Mouse (Mus musculus): ENCODE results near the gene Actg2.

Gene Actg2

DNA sequence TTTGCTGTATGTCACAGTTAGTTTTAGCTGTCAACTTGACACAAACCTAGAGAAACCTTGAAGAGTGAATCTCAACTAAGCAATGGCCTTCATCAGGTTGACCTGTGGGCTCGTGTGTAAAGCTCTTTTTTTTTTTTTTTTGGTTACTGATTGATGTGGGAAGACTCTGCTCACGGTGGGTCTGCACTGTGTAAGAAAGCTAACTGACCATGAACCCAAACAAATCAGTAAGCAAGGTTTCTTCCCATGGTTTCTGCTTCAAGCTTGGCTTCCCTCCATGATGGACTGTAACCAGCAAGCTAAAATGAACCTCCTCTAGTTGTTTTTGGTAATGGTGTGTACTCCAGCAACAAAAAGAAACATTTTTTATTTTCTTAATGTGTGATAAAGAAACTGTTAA is 56.9 kb downstream of the Actg2 start:
- in situ Hi-C loops (cut with MseI, MboI) = no loop called here

GRCm38 (mm10) chr6:83478628-83479027 is 57.4 kb downstream of the Actg2 start:
- in situ Hi-C loops (cut with MseI, MboI) = no loop called here

DNA sequence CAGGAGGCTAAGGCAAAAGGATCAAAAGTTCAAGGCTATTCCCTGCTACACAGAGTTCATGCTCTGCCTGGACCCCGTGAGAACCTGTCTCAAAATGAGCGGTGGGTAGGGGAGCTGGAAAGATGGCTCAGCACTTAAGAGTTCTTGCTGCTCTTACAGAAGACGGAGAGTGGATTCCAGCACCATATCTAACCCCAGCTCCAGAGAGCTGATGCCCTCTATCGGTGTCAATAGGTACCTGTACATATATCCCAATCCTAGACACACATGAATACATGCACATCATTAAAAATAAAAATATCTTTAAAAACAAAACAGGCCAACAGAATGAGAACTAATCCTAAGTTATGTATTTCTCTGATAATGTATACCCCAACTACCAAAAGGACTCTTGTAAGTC is 57.8 kb downstream of the Actg2 start:
- in situ Hi-C loops (cut with MseI, MboI) = no loop called here

DNA sequence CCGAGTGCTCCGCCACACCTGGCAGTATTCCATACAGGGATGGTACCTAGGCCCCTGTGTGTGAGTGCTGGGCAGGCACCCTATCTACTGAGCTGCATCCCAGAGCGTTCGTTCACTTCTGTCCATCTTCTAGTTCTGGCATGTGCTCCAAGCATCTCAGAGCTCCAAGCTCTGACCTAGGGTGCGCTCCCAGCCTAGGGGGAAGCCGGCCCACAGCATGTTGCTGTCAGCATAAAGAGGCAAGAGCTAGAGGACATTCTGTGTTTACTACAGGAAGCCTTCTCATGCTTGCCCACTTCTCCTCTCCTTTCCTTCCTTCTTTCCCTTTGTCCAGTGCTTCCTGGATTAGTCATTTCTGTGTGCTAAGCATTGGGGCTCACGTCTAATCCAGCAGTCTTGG is 60.6 kb downstream of the Actg2 start:
- in situ Hi-C loops (cut with MseI, MboI) = no loop called here

GRCm38 (mm10) chr6:83473240-83473639 is 62.8 kb downstream of the Actg2 start:
- in situ Hi-C loops (cut with MseI, MboI) = no loop called here

- in situ Hi-C loops (cut with MseI, MboI) = no loop called here
Observed at GRCm38 (mm10) chr6:83471739-83472138, 64.3 kb downstream of the Actg2 start.

GRCm38 (mm10) chr6:83464011-83464410 is 72.1 kb downstream of the Actg2 start:
- in situ Hi-C loops (cut with MseI, MboI) = no loop called here
